Mouse (Mus musculus) lung, adult 2 months (tissue): ENCODE results near the gene Wasl.

Source experiments
- CTCF ChIP-seq: fragments of 200-500 bp; IDR thresholded peaks from 2 replicates; pipeline ENCODE4 v1.5.1; 2011; ENCODE audit warnings: mild to moderate bottlenecking, low read length, control low read depth; ENCODE audit not compliant: insufficient read depth
- POLR2A ChIP-seq: fragments of 200-500 bp; IDR thresholded peaks from 2 replicates; pipeline ENCODE4 v1.6.1; 2011; ENCODE audit warnings: low read depth, mild to moderate bottlenecking, control low read depth, low read length, borderline replicate concordance; ENCODE audit errors: extremely low read depth

DNA sequence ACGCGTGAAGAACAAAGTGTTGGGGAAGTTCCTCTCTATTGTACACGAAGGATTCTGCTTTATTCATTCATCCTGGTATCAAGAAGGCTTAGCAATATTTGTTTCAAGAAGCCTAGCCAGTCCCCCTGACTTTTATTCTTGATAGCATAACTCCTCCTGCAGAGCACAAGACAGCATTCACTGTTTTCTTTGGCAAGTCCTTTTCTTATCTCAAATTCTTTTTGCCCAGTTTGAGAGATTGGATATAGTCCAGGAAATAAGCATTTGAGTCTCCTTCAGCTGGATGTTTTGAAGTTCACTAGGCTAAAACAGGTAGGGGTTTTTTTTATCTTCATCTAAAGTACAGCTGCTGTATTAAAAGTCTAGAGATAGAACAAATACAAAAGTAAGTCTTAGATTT, 3.0 kb upstream of the Wasl start:
- TF ChIP-seq CTCF: no peak
- no peak for TF ChIP-seq POLR2A
